Mouse (Mus musculus): Measurements from ENCODE around the gene Hsd17b7.

DNA sequence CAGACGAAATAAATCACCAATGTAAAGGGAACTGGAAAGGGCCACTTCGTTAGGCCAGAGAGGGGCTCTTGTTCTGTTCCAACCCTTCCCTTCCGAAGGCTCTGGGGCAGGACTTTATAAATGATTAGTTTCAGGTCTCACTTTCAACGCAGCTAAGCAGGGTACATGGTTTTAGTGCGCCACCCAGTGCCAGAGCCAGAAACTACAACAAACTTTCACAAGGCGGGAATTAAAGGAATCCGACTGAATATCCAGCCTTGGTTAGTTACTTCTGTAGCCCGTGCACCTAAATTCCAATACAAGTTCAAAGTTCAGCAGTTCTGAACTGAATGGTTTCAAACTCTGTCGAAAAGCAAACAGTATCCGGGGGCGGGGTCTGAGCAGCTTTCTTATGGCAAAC, 49.8 kb downstream of the Hsd17b7 start:
- TF ChIP-seq POLR2A (IDR thresholded peaks at IDR 0.05; ENCODE audit: insufficient read depth, low read depth, low read length) = no peak
- TF ChIP-seq CTCF (IDR thresholded peaks at IDR 0.05; ENCODE audit: insufficient read depth, low read depth, low read length) = peak; percentile 33; the same call in 1 of the 2 replicates
